Mouse (Mus musculus): ENCODE results near the gene Slfn3.
"Not testable (repeated sequence)": the region's sequence is repeated elsewhere in the genome, so short reads cannot be mapped to it uniquely, and the experiment has no call there.

GRCm38 (mm10) chr11:83233621-83234020 is 42.5 kb downstream of the Slfn3 start:
- TF ChIP-seq TBP (conservative IDR thresholded peaks at IDR 0.05; ENCODE audit: low read depth, low read length); CHD2 (IDR thresholded peaks at IDR 0.05; ENCODE audit: low read length); EP300 (IDR thresholded peaks at IDR 0.05; ENCODE audit: low read length); CTCF (conservative IDR thresholded peaks at IDR 0.05 in 1 of 2, IDR thresholded peaks at IDR 0.05 in 1 of 2; ENCODE audit: low read depth in 2 of 2, low read length in 2 of 2); NRF1 (IDR thresholded peaks at IDR 0.05; ENCODE audit: low read depth, low read length); ZKSCAN1 (IDR thresholded peaks at IDR 0.05; ENCODE audit: borderline replicate concordance, low read depth, low read length); ETS1 (conservative IDR thresholded peaks at IDR 0.05; ENCODE audit: low read depth, low read length); GABPA (IDR thresholded peaks at IDR 0.05; ENCODE audit: insufficient replicate concordance, low read depth, low read length); E2F4 (IDR thresholded peaks at IDR 0.05; ENCODE audit: insufficient replicate concordance, low read depth, low read length); BHLHE40 (IDR thresholded peaks at IDR 0.05; ENCODE audit: low read depth, low read length); SIN3A (IDR thresholded peaks at IDR 0.05; ENCODE audit: low read length); USF1 (IDR thresholded peaks at IDR 0.05; ENCODE audit: low read depth, low read length); HCFC1 (IDR thresholded peaks at IDR 0.05; ENCODE audit: low read depth, low read length); MXI1 (IDR thresholded peaks at IDR 0.05; ENCODE audit: low read depth, low read length): not testable (repeated sequence)

Data from CH12.LX (cell line).